Mouse (Mus musculus) CD4-positive, CD25-positive, alpha-beta regulatory T cell, adult 2 months (primary cell): ENCODE measurements around the gene Clip1.
A peak's percentile ranks its signal among the peaks of the same experiment; 100 is the strongest.

Source experiments
- DNase-seq: peaks from one replicate; pipeline ENCODE4 v3.0.0-alpha.2; 2012; ENCODE audit warnings: low read depth, low spot score

The Clip1 gene

DNA sequence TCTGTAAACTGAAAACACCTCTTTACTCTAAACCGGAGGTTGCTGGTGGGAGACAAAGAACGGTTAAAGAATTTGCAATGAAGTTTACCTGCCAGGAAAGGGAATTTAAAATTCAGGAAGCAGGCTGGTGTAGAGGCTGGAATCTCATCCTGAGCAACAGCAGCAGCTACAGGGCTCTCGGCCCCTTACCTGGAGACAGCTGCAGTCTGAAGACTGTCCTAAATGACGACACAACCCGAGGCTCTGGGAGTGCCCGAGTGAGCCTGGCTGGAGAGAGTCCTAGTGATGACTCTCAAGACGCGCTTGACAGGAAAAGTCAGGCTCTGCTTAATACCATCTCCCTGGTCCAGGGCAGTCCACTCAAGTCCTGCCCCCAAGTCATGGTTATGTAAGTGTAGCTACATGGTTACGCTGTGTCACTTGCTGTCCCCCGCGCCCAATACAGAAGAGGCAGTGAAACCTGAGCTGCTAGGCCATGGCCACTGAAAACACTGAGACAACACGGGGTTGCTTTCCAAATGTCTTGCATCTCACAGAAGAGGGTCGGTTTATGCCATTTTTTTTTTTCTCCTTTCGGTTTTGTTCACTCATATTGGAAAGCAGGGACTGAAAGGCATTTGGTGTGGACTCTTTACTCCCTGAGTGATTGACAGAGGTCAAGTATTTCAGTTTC lies 13.5 kb downstream of the Clip1 start:
- no peak for DNase-seq

DNA sequence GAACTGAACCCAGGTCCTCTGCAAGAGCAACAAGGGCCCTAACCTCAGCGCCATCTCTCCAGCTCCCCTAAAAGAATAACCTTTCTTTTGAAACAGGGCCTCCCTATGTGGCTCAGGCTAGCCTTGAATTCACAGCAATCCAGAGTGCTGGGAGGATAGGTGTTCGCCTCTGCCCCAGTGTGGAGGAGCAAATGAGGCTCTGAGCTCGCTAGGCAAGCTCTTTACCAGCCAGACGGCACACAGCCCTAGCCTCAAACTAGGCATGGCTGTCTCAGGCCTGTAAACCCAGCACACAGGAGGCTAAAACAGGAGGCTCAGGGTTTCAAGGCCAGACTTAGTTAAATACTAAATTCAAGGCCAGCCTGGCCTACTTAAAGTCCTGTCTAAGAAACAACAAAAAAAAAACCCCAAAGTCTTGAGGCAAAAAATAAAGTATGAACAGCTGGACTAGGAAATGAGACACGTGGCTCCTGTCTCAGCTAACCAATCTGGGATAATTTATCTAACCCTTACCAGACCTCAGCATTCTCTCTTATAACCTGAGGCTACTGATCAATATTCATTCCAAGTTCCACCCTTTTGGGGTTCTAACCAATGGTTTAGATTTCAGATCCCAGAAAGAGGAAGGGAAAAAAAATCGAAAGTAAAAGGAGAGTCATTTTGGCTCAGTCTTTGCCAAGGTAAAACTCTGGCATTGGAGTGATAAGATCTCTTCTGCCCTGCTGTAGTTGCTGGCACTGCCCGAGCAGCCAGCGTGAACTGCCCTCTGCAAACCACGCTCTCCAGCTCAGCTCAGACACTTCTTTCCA lies 14.2 kb downstream of the Clip1 start:
- DNase-seq = no peak

- DNase-seq = no peak
These were observed 16.5 kb downstream of the Clip1 start for GRCm38 (mm10) chr5:123667915-123668314.

DNA sequence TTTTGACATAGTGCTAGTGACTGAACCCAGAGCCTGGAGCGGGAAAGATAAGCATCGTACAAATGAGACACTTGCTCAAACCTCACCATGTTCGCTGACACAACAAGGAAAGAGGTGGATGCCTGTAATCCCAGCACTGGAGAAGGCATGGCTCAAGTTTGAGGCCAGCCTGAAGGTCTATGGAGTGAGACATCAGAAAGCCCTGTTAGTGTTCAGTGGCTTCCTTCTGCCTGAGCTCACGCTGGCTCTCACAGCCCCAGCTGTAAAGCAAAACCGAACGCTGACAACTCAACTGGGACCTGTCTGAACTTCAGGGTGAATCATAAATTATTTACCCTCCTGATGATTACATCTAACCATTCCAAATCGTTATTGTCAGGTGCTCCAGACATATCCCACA lies 18.5 kb downstream of the Clip1 start:
- DNase-seq = no peak

DNA sequence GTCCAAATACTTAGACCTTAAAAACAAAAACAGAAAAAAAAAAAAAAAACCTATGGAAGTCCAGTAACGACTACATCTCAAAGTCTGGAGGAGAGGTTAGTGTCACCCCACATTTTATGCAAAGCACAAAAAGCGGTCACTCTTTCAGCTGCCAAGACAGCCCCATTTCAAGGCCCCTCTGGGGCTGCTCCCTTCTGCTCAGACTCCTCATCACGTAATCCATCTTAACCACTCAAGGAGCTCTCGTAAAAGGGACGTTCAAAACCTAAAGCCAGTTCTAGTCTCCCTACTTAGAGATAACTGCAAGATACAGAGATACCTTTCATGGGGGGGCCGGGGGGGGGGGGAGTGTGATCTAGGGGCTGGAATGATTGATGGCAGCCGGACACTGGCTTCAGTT lies 20.1 kb downstream of the Clip1 start:
- DNase-seq = no peak

DNA sequence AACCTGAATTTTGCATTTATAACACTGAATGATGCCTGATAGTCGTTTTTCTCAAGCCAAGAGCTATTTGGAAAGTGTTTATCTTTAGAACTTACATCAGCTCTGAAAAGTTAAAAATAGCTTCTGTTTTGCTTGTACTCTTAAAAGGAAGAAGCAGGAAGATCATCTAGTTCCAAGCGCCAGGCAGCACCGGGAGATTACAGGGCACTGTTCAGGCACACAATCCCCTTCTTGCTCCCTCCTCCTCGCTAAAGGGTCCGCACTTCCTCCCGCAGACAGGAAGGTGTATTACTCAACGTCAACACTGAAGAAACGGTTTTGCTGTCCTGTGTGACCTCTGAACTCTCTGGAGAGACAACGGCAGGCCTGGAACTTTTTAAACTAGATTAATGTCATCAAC lies 22.4 kb downstream of the Clip1 start:
- no peak for DNase-seq

- DNase-seq = no peak
These were observed 22.8 kb downstream of the Clip1 start for GRCm38 (mm10) chr5:123661602-123662001.

GRCm38 (mm10) chr5:123657651-123658050 lies 26.8 kb downstream of the Clip1 start:
- DNase-seq = no peak

DNA sequence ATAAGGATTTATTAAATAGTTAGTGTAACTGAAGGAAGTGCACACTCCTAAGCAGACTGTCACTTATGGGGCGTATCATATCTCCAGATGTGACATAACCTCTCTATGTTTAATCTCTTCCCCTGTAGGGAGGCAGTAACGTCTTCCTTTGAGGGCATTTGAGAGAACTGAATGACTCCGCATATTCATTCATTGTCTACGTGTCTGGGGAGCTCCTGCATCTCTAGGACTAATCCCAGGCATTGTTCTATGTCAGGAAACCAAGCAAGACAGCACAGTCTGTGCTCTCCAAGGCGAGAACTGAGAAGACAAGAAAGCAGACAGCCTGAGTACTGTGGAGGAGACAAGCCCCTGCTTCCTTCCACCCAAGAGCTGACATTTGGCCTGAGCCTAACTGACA lies 29.5 kb downstream of the Clip1 start:
- no peak for DNase-seq

DNA sequence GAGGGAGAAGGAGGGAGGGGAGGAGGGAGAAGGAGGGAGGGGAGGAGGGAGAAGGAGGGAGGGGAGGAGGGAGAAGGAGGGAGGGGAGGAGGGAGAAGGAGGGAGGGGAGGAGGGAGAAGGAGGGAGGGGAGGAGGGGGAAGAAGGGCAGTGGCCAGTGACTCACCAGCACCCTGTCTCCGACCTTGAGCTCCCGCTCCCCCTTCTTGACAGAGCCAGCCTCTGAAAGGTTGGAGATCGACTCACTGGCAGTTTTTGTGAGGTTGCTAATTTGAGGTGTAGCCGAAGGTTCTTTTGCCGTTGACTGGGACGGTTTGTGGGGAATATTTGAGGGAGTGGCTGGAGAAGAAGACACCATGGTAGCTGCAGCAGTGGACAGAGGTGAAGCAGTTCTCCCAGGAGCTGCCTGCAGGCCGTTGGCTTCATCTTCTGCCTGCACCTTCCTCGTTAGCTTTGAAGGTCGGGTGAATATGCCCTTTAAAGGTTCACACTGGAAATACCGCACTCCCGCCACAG lies 31.1 kb downstream of the Clip1 start:
- DNase-seq = no peak

DNA sequence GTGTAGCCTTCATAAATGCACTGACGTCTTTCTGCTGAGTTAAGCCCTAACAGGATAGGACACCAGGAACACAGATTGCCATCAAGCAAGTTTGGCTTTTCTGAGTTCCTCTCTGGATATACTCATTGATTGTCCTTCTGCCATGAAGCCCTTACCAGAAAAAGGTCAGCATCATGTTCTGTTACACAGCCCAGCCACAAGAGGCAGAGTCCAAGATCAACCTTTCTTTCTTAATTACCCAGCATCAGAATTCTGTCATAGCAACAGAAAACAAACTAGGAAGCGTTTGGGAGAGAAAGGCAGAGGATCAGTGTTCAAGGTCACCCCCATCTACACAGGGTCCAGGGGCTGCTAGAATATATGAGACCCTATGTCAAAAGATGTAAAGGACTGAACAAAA lies 33.6 kb downstream of the Clip1 start:
- no peak for DNase-seq

GRCm38 (mm10) chr5:123642401-123642800 lies 42.0 kb downstream of the Clip1 start:
- no peak for DNase-seq

DNA sequence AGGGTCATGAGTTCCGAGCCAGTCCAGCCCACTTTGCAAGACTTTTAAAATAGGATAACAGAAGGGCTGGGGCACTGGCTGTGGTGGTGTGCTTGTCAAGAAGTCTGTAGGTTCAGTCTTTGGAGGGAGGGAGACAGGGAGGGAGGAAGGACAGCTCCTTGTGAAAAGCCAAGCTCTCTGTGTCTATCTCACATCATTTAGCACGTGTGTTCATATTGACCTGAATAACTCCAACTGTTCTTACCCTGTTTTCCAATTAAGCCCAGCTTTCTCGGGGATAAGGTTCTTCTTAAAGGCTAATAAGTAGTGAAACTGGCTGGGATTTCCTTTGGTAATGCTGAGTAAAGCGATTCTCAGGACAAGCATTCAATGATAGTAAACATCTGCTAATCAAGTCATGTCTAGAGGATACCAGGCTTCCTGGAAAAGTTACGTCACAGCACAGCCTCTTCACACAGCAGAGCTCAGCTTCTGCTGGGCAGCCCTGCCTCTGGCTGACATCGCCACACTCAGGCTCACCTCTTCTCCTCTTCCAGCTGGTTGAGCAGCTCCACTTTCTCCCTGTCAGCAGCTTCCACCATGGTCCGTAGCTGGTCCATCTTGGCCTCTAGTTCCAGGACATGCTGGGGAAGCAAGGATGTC lies 43.0 kb downstream of the Clip1 start:
- DNase-seq = no peak

- no peak for DNase-seq
These were observed 44.2 kb downstream of the Clip1 start for GRCm38 (mm10) chr5:123640181-123640580.

- DNase-seq = no peak
These were observed 53.2 kb downstream of the Clip1 start for GRCm38 (mm10) chr5:123631210-123631609.

DNA sequence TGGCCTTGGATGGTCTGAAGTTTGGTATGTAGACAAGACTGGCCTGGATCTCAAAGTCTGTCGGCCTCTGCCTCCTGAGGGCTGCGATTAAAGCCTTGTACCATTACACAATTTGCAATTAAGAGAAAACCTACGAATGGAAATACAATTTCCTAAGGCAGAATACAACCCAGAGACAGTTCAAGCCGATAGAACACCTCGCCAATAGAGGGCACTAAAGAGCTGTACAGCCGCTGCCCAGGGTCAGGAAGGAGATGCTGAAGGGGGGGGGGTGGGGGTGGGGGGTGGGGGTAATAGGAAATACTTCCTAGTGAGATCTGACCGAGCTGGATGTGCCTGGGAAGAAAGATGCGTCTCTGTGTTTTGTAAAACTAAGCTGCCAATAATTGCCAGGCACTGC lies 57.8 kb downstream of the Clip1 start:
- DNase-seq = peak; percentile 87

DNA sequence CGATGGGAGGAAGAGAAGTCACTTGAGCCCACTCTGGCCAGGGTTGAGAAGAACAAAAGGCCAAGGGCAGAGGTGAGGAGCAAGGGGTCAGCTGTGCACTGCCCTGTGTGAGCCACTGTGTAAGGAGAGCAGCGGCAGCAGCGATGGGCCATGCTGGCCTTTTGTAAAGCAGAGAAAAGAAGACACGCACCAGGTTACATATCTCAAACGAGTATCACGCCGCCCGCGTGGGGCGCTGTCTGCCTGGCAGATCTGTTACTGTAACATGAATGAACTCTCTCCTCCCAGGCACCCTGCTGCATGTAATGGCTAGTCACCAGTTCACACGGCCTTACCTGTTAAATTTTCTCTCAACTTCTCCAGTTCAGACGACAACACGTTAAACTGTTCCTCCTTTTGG lies 62.0 kb downstream of the Clip1 start:
- DNase-seq = no peak

DNA sequence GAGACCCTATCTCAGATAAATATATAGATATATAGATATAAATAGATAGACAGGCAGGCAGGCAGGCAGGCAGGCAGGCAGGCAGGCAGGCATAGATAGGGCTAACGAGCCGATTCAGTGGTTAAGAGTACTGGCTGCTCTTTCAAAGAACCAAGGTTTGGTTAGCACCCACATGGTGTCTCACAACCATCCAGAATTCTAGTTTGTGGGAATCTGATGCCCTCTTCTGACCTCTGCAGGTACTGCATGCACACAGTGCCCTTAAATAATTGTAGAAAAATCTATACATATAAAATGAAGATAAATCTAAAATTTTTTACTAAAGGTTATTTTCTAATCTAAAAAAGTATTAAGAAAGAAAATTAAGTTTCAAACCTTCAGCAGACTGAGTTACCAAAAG lies 65.9 kb downstream of the Clip1 start:
- peak; percentile 64 for DNase-seq

- DNase-seq = no peak
These were observed 70.2 kb downstream of the Clip1 start for GRCm38 (mm10) chr5:123614246-123614645.

DNA sequence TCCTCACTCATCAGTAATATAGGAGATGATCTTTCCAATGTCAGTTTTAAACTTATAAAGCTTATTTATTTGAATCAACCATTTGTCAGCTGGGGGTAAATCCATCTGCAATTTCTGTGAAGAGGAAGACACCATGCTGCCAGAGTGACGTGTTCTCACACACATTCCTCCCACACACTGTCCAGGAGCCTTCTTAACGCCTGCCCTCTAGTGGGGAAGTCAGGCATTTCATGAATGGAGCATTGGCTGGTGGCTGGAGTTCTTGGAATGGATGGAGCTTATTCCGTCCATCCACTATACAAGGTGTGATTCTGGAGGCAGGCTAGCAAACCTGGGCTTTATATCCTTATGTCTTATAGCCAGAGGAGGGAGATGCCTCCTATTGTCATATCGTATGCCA lies 74.6 kb downstream of the Clip1 start:
- peak; percentile 82 for DNase-seq

- peak; percentile 20 for DNase-seq
These were observed 75.0 kb downstream of the Clip1 start for GRCm38 (mm10) chr5:123609416-123609815.

GRCm38 (mm10) chr5:123607211-123607669 lies 77.2 kb downstream of the Clip1 start:
- DNase-seq = no peak
